Mouse (Mus musculus): ENCODE results near the gene Clec3b. TPM values are rescaled to one million over a fixed set of nuclear protein-coding genes. Genes with fewer than 3 reads are reported as not detected.

Clec3b gene
- polyA plus RNA-seq (2017; shearing (Covaris generic)): not detected

DNA sequence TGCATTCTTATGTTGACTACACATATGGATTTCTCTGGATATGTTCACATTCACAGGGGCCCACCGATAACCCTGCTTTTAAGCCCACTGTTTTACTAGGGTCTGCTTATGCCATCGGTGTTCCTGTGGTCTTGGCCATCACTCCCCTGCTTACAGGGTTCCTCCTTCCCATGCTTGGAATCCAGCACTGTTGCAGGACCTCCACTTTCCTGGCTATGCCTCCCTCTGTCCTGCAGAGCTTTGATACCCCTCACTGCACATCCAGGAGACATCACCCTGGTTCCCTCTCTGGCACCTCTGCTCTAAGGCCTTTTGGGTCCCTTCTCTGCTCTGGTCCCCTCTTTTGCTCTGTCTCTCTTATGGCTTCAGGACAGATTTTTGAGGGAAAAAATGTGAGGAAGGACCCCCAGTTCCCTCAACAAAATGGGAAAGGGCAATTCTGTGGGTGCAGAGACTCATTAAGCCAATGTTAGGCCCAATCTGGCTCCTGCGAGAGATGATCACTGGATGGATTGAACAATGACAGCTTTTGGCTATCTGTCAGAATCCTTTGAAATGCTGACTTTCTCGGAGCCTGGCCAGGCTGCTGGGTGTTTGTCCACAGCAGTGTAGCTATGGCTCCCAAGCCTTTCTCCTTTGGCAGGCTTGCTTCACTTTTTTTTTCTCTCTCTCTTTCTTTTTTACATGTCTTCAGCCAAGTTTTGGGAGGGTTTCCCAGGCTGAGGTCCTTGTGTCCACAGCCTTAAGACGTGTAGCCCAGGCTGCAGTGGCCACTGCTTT is at the start of gene Clec3b:
Clec3b (plus strand) TSS at position 706 of the 780 bp plus-strand sequence.

DNA sequence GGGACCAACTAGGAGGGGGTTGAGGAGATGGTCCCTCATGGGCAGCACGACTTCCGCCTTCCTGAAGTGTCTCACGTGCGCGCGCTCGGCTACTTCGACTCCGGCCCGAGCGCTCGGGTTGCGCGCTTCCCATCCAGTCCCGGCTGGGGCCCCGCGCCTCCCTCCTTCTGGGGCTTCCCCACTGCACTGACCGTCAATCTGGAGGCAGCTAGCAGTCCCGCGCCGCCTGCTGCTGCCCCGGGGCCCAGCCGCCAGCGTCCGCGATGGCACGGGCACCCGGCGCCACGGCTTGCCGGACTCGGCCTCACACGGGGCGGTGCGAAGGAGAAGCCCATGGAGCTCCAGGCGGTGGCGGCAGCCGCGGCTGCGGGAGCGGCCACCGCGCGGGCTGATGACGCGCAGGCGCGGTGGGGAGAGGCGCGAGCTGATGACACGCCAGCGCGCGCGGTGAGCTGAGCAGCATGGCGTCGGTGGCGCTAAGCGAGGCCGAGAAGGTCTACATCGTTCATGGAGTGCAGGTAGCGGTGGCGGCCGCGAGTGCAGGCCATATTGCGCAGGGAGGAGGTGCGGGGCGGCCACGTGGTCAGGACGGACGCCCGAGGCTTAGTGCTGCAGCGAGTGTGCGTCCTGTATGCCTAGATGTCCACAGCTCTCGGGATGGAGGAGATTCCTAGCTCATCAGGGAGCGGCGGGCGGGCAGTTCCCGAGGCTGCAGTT is 37.8 kb upstream of the Clec3b start, which contains the start of the genes Zdhhc3 and Exosc7:
Zdhhc3 (minus strand) TSS at position 401 of the 717 bp plus-strand sequence.
Exosc7 (plus strand) TSS at position 411 of the 717 bp plus-strand sequence.

Other genes starting within 250 kb of the Clec3b start
- gene Zfp105, start 227.9 kb upstream of the Clec3b start, polyA plus RNA-seq (2017; shearing (Covaris generic)): not detected
- gene 1110059G10Rik, start 199.9 kb upstream of the Clec3b start, polyA plus RNA-seq (2017; shearing (Covaris generic)): 34.1 TPM
- 6.9 TPM for gene Kif15, start 199.9 kb upstream of the Clec3b start, polyA plus RNA-seq (2017; shearing (Covaris generic))
- gene Tmem42, start 129.6 kb upstream of the Clec3b start, polyA plus RNA-seq (2017; shearing (Covaris generic)): 18.6 TPM
- 1.0 TPM for gene Tgm4, start 116.2 kb upstream of the Clec3b start, polyA plus RNA-seq (2017; shearing (Covaris generic))
- gene Zdhhc3, start 37.7 kb upstream of the Clec3b start, polyA plus RNA-seq (2017; shearing (Covaris generic)): 20.6 TPM
- 99.4 TPM for gene Exosc7, start 37.7 kb upstream of the Clec3b start, polyA plus RNA-seq (2017; shearing (Covaris generic))
- 2.8 TPM for gene Cdcp1, start 65.1 kb downstream of the Clec3b start, polyA plus RNA-seq (2017; shearing (Covaris generic))
- gene Tmem158, start 109.8 kb downstream of the Clec3b start, polyA plus RNA-seq (2017; shearing (Covaris generic)): 0.67 TPM
- gene Lars2, start 216.0 kb downstream of the Clec3b start, polyA plus RNA-seq (2017; shearing (Covaris generic)): 414 TPM